Mouse (Mus musculus) left cerebral cortex, postnatal 36 days (tissue): ENCODE measurements around the gene Tcf7l1. TPM values are rescaled to one million over a fixed set of nuclear protein-coding genes. Genes with fewer than 3 reads are reported as not detected.

ENCODE experiments used
- DNase-seq, 2 experiments: peaks; one replicate each; pipeline ENCODE4 v3.0.0; 2021 to 2022; ENCODE audit warnings: low spot score in 2 of 2, mixed read lengths in 1 of 2
- intact Hi-C: fragments of 180-260 bp; cut with DNase I; formaldehyde crosslinking; loops from one replicate; pipeline ENCODE4 v1.15.1; 2025
- total RNA-seq, 2 experiments: library from RNA; stranded (reverse); gene quantifications; 2 replicates each; pipeline ENCODE4 v1.2.3; 2021

The Tcf7l1 gene
- total RNA-seq, 2 experiments from 2014 or later, result 3.5 to 3.7 TPM

- intact Hi-C loops, result no loop called here
- DNase-seq, result no peak
Observed at GRCm38 (mm10) chr6:72723143-72723542, 65.9 kb downstream of the Tcf7l1 start.

- no peak for DNase-seq
- intact Hi-C loops, result no loop called here
Observed at GRCm38 (mm10) chr6:72720852-72721251, 68.2 kb downstream of the Tcf7l1 start.

DNA sequence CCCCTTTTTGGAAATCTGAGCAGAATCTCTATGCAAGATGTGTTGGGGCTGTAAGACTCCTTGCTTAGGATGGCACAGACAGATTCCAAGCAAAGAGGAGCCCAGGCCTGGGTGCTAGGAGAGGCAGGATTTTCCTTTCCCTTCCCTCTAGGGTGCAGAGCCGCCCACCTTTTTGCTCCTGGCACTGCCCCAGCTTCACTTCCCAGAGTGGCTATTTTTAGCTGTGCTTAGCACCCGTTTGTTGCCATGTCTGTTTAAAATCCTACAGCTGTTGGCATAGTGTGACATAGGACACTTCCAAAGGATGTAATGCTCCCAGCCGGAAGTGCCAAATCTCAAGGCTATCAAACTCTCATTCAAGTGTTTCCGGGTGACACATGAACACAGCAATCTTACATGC is 74.3 kb downstream of the Tcf7l1 start:
- peak; percentile 38 to 40 for DNase-seq
- intact Hi-C loops, result loop anchor here (5.0 kb wide), 1 partner anchor 52 kb away; no protein-coding TSS in a partner anchor

DNA sequence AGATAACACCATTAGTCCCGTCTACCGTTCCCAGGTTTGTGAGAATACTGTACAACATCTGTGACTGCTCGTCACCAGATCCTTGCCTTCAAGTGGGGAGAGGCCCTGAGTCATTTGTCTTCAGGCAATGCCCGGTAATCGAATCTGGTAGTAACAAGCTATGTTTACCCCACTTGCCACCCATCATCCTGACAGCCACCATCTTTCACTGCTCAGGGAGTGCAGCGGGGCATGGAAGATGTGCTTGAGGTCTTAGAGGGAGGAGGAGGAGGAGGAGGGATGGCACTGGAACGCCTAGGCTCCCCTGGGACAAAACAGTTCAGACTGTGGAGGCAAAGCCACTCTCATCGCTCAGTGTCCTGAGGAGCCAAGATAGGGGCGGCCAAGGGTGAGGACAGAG is 74.8 kb downstream of the Tcf7l1 start:
- intact Hi-C loops, result loop anchor here (5.0 kb wide), 1 partner anchor 52 kb away; no protein-coding TSS in a partner anchor
- DNase-seq, result no peak

- intact Hi-C loops, result loop anchor here (5.0 kb wide), 1 partner anchor 49 kb away; no protein-coding TSS in a partner anchor
- DNase-seq, result peak in 1 of 2 experiments; percentile 28
Observed at GRCm38 (mm10) chr6:72711508-72712081, 77.5 kb downstream of the Tcf7l1 start.

GRCm38 (mm10) chr6:72710897-72711507 is 78.1 kb downstream of the Tcf7l1 start:
- intact Hi-C loops, result loop anchor here (5.0 kb wide), 1 partner anchor 49 kb away; no protein-coding TSS in a partner anchor
- no peak for DNase-seq

DNA sequence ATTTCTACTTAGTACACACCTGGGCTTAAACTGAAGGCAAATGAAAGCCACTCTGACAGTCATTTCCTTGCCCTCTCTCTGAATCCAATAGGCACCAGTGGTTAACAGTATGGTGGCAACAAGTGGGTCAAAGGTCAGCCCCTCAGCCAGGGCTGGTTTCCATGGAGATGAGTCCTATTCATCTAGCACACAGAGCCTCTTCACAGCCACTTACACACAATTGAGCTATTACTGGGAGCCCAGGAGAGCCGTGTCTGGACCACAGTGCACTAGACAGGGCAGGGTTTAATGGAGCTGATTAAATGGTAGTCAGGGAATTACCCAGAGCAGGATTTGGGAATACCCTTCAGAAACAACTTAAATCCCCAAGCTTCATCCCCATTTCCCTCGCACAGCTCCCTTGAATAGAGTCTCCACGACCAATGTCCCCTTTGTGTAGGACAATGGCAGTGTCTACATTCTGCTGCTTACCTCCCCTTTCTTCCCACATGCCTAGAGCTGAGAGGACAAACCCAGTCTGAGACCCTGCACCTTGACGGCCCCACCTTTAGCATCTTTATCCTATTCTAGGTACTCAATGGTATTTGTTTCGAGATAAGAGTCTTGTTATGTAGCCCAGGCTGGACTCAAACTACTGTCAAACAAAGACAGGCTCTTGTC is 89.5 kb downstream of the Tcf7l1 start:
- intact Hi-C loops, result no loop called here
- DNase-seq, result no peak

- no peak for DNase-seq
- intact Hi-C loops, result no loop called here
Observed at GRCm38 (mm10) chr6:72698559-72698958, 90.5 kb downstream of the Tcf7l1 start.

DNA sequence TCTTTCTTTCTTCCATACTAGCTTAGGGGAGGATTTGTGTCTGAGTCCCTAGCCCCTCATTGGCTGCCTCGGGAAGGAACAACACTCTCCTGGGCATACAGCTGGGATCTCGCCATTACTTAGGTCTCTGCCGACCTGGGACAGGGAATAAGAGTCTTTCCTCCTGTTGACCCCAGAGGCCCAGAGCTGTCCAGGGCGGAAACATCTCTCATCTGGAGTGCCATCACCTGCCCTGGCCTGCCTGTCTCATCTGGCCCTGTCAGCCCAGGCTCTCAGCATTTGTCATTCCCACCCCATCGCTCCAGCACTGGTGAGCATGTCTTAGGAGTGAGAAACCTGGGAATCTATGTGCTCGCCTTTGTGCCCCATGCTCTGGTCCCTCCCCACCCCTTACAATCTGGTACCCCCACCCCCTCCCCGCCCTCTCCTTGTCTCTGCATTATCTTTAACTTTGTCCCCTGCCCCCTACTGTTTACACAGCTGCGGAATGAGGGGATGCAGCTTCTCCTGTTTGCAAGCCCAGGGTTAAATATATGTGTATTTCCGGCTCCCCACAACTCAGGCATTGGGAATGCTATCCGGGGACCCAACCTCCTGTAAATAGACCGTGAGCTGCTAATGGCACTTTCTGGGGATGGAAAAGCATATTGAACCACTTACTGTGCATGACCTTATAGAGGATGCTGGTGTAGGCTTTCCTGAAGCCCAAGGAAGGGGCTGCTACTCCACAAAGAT is 92.3 kb downstream of the Tcf7l1 start:
- intact Hi-C loops, result no loop called here
- no peak for DNase-seq

DNA sequence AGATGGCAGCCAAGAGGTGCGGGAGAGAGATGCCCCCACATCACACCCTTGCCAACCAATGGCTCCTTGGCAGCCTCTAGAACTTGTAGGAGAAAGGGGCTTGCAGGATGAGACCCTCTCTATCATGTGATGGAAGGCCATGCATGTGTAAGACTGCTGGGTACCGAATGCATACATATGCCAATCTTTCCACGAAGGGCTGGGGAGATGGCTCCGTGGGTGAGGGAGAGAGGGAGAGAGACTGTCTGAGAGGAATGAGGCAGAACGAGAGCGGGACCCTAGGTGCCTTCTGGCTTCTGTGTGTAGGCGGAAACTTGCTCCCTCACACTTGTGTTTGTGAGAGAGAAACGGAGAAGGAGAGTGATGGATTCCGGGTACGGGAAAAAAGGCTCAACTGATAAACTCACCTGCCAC is 94.3 kb downstream of the Tcf7l1 start:
- DNase-seq, result no peak

GRCm38 (mm10) chr6:72694047-72694790 is 94.8 kb downstream of the Tcf7l1 start:
- intact Hi-C loops, result no loop called here
- DNase-seq, result peak in 1 of 2 experiments; percentile 15

More for the DNA sequence above, 94.3 kb downstream of the Tcf7l1 start:
- intact Hi-C loops, result no loop called here

GRCm38 (mm10) chr6:72692469-72692868 is 96.6 kb downstream of the Tcf7l1 start:
- intact Hi-C loops, result no loop called here
- DNase-seq, result no peak

- intact Hi-C loops, result no loop called here
- no peak for DNase-seq
Observed at GRCm38 (mm10) chr6:72691549-72691948, 97.5 kb downstream of the Tcf7l1 start.

GRCm38 (mm10) chr6:72690595-72690994 is 98.5 kb downstream of the Tcf7l1 start:
- DNase-seq, result no peak
- intact Hi-C loops, result no loop called here

DNA sequence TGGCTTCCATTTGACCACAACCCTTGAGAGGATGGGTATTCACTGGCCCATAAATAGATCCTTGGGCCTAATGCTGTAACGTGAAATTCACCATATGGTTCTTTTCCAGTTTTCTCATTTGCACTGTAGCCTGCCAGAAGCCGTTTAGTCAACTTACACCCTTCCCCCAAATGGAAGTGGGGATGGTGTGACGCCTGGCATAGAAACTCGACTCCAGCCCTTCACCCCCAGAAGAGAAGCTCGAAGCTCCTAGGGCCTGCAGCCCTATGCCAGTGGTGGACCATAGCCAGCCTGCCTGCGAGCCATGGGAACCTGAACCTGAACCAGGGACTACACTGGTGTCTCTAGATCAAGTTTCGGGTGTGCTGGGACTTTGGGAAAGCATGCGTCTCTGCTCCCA is 99.1 kb downstream of the Tcf7l1 start:
- no peak for DNase-seq
- intact Hi-C loops, result no loop called here

GRCm38 (mm10) chr6:72689046-72689445 is 100.0 kb downstream of the Tcf7l1 start:
- intact Hi-C loops, result no loop called here
- DNase-seq, result no peak

- DNase-seq, result peak; percentile 32 to 34
- intact Hi-C loops, result no loop called here
Observed at GRCm38 (mm10) chr6:72685165-72685564, 103.9 kb downstream of the Tcf7l1 start.

DNA sequence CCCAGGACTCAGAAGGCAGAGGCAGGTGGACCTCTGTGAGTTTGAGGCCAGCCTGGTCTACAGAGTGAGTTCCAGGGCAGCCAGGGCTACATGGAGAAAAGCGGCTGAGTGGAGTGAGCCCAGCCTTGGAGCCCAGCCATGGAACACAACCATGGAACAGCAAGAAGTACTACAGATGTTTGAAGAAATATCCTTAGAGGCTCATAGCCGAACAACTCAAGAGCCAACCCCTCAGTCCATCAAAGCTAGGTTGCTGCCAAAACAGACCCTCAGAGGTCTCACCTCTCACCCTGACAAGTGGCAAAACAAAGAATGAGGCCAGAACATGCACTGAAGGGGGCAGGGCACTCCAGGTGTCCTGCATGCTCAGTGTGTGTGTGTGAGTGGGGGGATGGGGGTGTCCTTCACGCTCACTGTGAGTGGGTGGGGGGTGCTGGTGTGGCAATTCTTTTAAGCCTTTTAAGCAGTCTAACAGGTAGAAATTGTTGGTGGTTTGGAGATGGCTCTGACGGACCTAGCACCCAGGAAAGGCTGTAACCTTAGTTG is 104.7 kb downstream of the Tcf7l1 start:
- DNase-seq, result no peak
- intact Hi-C loops, result no loop called here

DNA sequence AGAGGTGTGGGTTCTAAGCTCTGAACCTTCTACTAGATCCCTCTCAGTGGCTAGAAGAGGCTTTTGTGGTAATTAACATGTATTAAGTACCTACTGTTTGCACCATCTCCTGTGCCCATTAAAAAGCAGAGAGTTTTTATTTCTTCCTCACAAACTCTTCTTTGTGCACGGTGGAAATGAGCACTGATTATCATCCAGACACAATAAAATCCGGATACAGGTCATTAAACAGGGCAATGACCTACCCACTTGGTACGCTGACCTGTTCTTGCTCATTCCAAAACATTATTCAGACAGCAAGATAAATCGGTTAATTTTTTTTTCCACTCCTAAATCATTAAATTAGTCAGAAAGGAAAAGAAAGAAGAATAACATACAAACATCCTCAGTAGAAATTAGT is 106.8 kb downstream of the Tcf7l1 start:
- no peak for DNase-seq
- intact Hi-C loops, result no loop called here
